Mouse (Mus musculus) embryonic facial prominence, embryonic 10.5 days (tissue): ENCODE results near the gene Stim1. TPM values are rescaled to one million over a fixed set of nuclear protein-coding genes. Genes with fewer than 3 reads are reported as not detected.
A peak's percentile ranks its signal among the peaks of the same experiment; 100 is the strongest.

Source experiments
- DNase-seq: peaks from one replicate; pipeline ENCODE4 v3.0.0-alpha.2; 2017; ENCODE audit warnings: low spot score
- H3K27ac ChIP-seq: fragments of 300-500 bp; sonication (generic); replicated peaks from 2 replicates; pipeline ENCODE4 v1.5.1; 2016; ENCODE audit warnings: mild to moderate bottlenecking
- H3K27me3 ChIP-seq: fragments of 300-500 bp; sonication (generic); replicated peaks from 2 replicates; pipeline ENCODE4 v1.6.1; 2016; ENCODE audit warnings: low read depth, mild to moderate bottlenecking; ENCODE audit not compliant: poor library complexity, severe bottlenecking
- H3K36me3 ChIP-seq: fragments of 300-500 bp; sonication (generic); replicated peaks from 2 replicates; pipeline ENCODE4 v1.6.1; 2016; ENCODE audit warnings: mild to moderate bottlenecking, moderate library complexity
- H3K4me1 ChIP-seq: fragments of 300-500 bp; sonication (generic); 2 replicates; pipeline ENCODE4 v1.6.1; 2016
- H3K4me3 ChIP-seq: fragments of 300-500 bp; sonication (generic); 2 replicates; pipeline ENCODE4 v1.5.1; 2016; ENCODE audit warnings: mild to moderate bottlenecking, moderate library complexity
- H3K9me3 ChIP-seq: fragments of 300-500 bp; sonication (generic); 2 replicates; pipeline ENCODE4 v1.6.1; 2016; ENCODE audit warnings: mild to moderate bottlenecking
- WGBS: fragments of 180-500 bp; shearing (Covaris S2); methylation state at CpG from one replicate; pipeline ENCODE4 v1.1.7; 2016; 5-methylcytosine and 5-hydroxymethylcytosine counted together
- polyA plus RNA-seq: library from polyadenylated mRNA; unstranded; fragments of >200 nt; fragmentation: Nextera tagmentation; extraction: Ambion mirVana; gene quantifications from 2 replicates; pipeline ENCODE4 v1.2.1, GENCODE M21; 2016

The Stim1 gene
- polyA plus RNA-seq, 1 experiment from 2014 or later: 14.6 TPM

GRCm38 (mm10) chr7:102444301-102444700 lies 176.7 kb downstream of the Stim1 start:
- Histone ChIP-seq H3K27ac (no peak overlapping the region), H3K4me1 (peaks cover 18% of the 10 kb centered on the region), H3K4me3 (peak overlapping the region; percentile 16; the same call in 1 of the 2 replicates), H3K36me3 (peaks cover 58% of the 10 kb centered on the region), H3K27me3 (peaks cover 7% of the 10 kb centered on the region), H3K9me3 (no peaks in the 10 kb centered on the region)
- DNase-seq: no peak
- WGBS: 92% methylated on average over 2 of the region's 2 CpGs

- Histone ChIP-seq H3K4me1 (peaks cover 18% of the 10 kb centered on the region), H3K36me3 (peaks cover 79% of the 10 kb centered on the region), H3K27ac (no peak overlapping the region), H3K4me3 (no peak overlapping the region), H3K27me3 (no peaks in the 10 kb centered on the region), H3K9me3 (no peaks in the 10 kb centered on the region)
- WGBS: 92% methylated on average over 9 of the region's 9 CpGs
- DNase-seq: no peak
These were observed 178.8 kb downstream of the Stim1 start for GRCm38 (mm10) chr7:102446438-102446837.

- DNase-seq: no peak
- peaks cover 100% of the 10 kb centered on the region for H3K36me3 ChIP-seq
- no peaks in the 10 kb centered on the region for H3K9me3 ChIP-seq
- no peaks in the 10 kb centered on the region for H3K4me1 ChIP-seq
- H3K27ac ChIP-seq: no peak overlapping the region
- WGBS: 88% methylated on average over 5 of the region's 5 CpGs
- H3K27me3 ChIP-seq: no peaks in the 10 kb centered on the region
- no peak overlapping the region for H3K4me3 ChIP-seq
These were observed 191.2 kb downstream of the Stim1 start for GRCm38 (mm10) chr7:102458618-102459380.

GRCm38 (mm10) chr7:102467566-102467965 lies 200.0 kb downstream of the Stim1 start:
- H3K4me1 ChIP-seq: no peaks in the 10 kb centered on the region
- H3K4me3 ChIP-seq: no peak overlapping the region
- H3K27me3 ChIP-seq: no peaks in the 10 kb centered on the region
- DNase-seq: no peak
- peaks cover 90% of the 10 kb centered on the region for H3K36me3 ChIP-seq
- H3K9me3 ChIP-seq: no peaks in the 10 kb centered on the region
- 91% methylated on average over 8 of the region's 8 CpGs for WGBS
- no peak overlapping the region for H3K27ac ChIP-seq

- WGBS: 69% methylated on average over 5 of the region's 5 CpGs
- H3K36me3 ChIP-seq: peaks cover 42% of the 10 kb centered on the region
- H3K9me3 ChIP-seq: no peaks in the 10 kb centered on the region
- no peaks in the 10 kb centered on the region for H3K4me1 ChIP-seq
- no peak for DNase-seq
- H3K27ac ChIP-seq: no peak overlapping the region
- no peaks in the 10 kb centered on the region for H3K27me3 ChIP-seq
- no peak overlapping the region for H3K4me3 ChIP-seq
These were observed 205.1 kb downstream of the Stim1 start for GRCm38 (mm10) chr7:102472675-102473074.

GRCm38 (mm10) chr7:102476601-102477000 lies 209.0 kb downstream of the Stim1 start:
- 95% methylated on average over 5 of the region's 5 CpGs for WGBS
- H3K36me3 ChIP-seq: 0 out of 2 replicates have a peak, but pooled peaks cover 3% of the 10 kb centered on the region
- no peaks in the 10 kb centered on the region for H3K4me1 ChIP-seq
- H3K9me3 ChIP-seq: no peaks in the 10 kb centered on the region
- H3K27me3 ChIP-seq: no peaks in the 10 kb centered on the region
- H3K27ac ChIP-seq: no peak overlapping the region
- no peak overlapping the region for H3K4me3 ChIP-seq
- no peak for DNase-seq

GRCm38 (mm10) chr7:102477377-102477776 lies 209.8 kb downstream of the Stim1 start:
- H3K36me3 ChIP-seq: 0 out of 2 replicates have a peak, but pooled peaks cover 2% of the 10 kb centered on the region
- H3K4me1 ChIP-seq: no peaks in the 10 kb centered on the region
- no peak overlapping the region for H3K27ac ChIP-seq
- H3K9me3 ChIP-seq: no peaks in the 10 kb centered on the region
- no peaks in the 10 kb centered on the region for H3K27me3 ChIP-seq
- no peak for DNase-seq
- WGBS: 80% methylated on average over 11 of the region's 11 CpGs
- H3K4me3 ChIP-seq: no peak overlapping the region

GRCm38 (mm10) chr7:102478425-102478824 lies 210.8 kb downstream of the Stim1 start:
- 86% methylated on average over 4 of the region's 4 CpGs for WGBS
- DNase-seq: no peak
- H3K4me1 ChIP-seq: no peaks in the 10 kb centered on the region

GRCm38 (mm10) chr7:102478926-102479325 lies 211.3 kb downstream of the Stim1 start:
- DNase-seq: no peak
- no peaks in the 10 kb centered on the region for H3K27me3 ChIP-seq
- no peaks in the 10 kb centered on the region for H3K9me3 ChIP-seq
- H3K4me1 ChIP-seq: no peaks in the 10 kb centered on the region
- 81% methylated on average over 3 of the region's 3 CpGs for WGBS
- no peak overlapping the region for H3K4me3 ChIP-seq
- H3K36me3 ChIP-seq: 0 out of 2 replicates have a peak, but pooled peaks cover 2% of the 10 kb centered on the region
- H3K27ac ChIP-seq: no peak overlapping the region

More at GRCm38 (mm10) chr7:102478425-102478824, 210.8 kb downstream of the Stim1 start:
- no peaks in the 10 kb centered on the region for H3K27me3 ChIP-seq
- no peak overlapping the region for H3K4me3 ChIP-seq
- 0 out of 2 replicates have a peak, but pooled peaks cover 2% of the 10 kb centered on the region for H3K36me3 ChIP-seq
- no peaks in the 10 kb centered on the region for H3K9me3 ChIP-seq
- H3K27ac ChIP-seq: no peak overlapping the region

GRCm38 (mm10) chr7:102479368-102480078 lies 211.9 kb downstream of the Stim1 start:
- no peaks in the 10 kb centered on the region for H3K27me3 ChIP-seq
- no peaks in the 10 kb centered on the region for H3K9me3 ChIP-seq
- no peak for DNase-seq
- 84% methylated on average over 5 of the region's 5 CpGs for WGBS
- H3K4me1 ChIP-seq: no peaks in the 10 kb centered on the region
- H3K27ac ChIP-seq: no peak overlapping the region
- H3K4me3 ChIP-seq: no peak overlapping the region
- H3K36me3 ChIP-seq: 0 out of 2 replicates have a peak, but pooled peaks cover 2% of the 10 kb centered on the region

GRCm38 (mm10) chr7:102480821-102481220 lies 213.2 kb downstream of the Stim1 start:
- Histone ChIP-seq H3K9me3 (no peaks in the 10 kb centered on the region), H3K36me3 (0 out of 2 replicates have a peak, but pooled peaks cover 2% of the 10 kb centered on the region), H3K4me3 (no peak overlapping the region), H3K4me1 (no peaks in the 10 kb centered on the region), H3K27ac (no peak overlapping the region), H3K27me3 (no peaks in the 10 kb centered on the region)
- WGBS: 87% methylated on average over 4 of the region's 4 CpGs
- no peak for DNase-seq

- Histone ChIP-seq H3K9me3 (no peaks in the 10 kb centered on the region), H3K4me1 (no peaks in the 10 kb centered on the region), H3K36me3 (0 out of 2 replicates have a peak, but pooled peaks cover 2% of the 10 kb centered on the region), H3K27ac (no peak within 1 kb of the TSS), H3K27me3 (no peaks in the 10 kb centered on the region), H3K4me3 (no peak within 1 kb of the TSS)
- WGBS: 92% methylated on average over 4 of the region's 4 CpGs
- no peak for DNase-seq
These were observed 214.0 kb downstream of the Stim1 start, which contains the start of gene Olfr543 for GRCm38 (mm10) chr7:102481579-102481978. Olfr543 (minus strand) TSS chr7:102481679.
